Mouse (Mus musculus) midbrain, postnatal 0 days (tissue): ENCODE measurements around the gene Cops9. TPM values are rescaled to one million over a fixed set of nuclear protein-coding genes. Genes with fewer than 3 reads are reported as not detected.

Source experiments
- ATAC-seq: fragments of 200-750 bp; cut with Nextera tagmentation; 2 replicates; pipeline ENCODE4 v1.8.0; 2017; ENCODE audit warnings: moderate number of reproducible peaks, mild to moderate bottlenecking, moderate TSS enrichment, moderate library complexity; ENCODE audit not compliant: low FRiP score
- DNase-seq: peaks from one replicate; pipeline ENCODE4 v3.0.0-alpha.2; 2015; ENCODE audit warnings: low spot score
- H3K27ac ChIP-seq: fragments of 300-500 bp; sonication (generic); 2 replicates; pipeline ENCODE4 v1.5.1; 2014; ENCODE audit warnings: low read depth, mild to moderate bottlenecking, low read length, mixed read lengths
- H3K27me3 ChIP-seq: fragments of 300-500 bp; sonication (generic); 2 replicates; pipeline ENCODE4 v1.6.1; 2014; ENCODE audit warnings: low read length, control low read depth, mixed read lengths; ENCODE audit not compliant: insufficient read depth
- H3K36me3 ChIP-seq: fragments of 300-500 bp; sonication (generic); 2 replicates; pipeline ENCODE4 v1.6.1; 2014; ENCODE audit warnings: low read length, control low read depth, mixed read lengths; ENCODE audit not compliant: insufficient read depth
- H3K4me1 ChIP-seq: fragments of 300-500 bp; sonication (generic); 2 replicates; pipeline ENCODE4 v1.6.1; 2014; ENCODE audit warnings: mild to moderate bottlenecking, control low read depth, antibody characterized with exemption, low read length, mixed read lengths; ENCODE audit not compliant: insufficient read depth
- H3K4me2 ChIP-seq: fragments of 300-500 bp; sonication (generic); 2 replicates; pipeline ENCODE4 v1.6.1; 2014; ENCODE audit warnings: low read depth, mild to moderate bottlenecking, low read length, mixed read lengths; ENCODE audit not compliant: poor library complexity, severe bottlenecking
- H3K4me3 ChIP-seq: fragments of 300-500 bp; sonication (generic); 2 replicates; pipeline ENCODE4 v1.5.1; 2014; ENCODE audit warnings: low read depth, mild to moderate bottlenecking, low read length, moderate library complexity
- H3K9ac ChIP-seq: fragments of 300-500 bp; sonication (generic); replicated peaks from 2 replicates; pipeline ENCODE4 v1.6.1; 2014; ENCODE audit warnings: mild to moderate bottlenecking, low read length, moderate library complexity, mixed read lengths; ENCODE audit not compliant: poor library complexity, severe bottlenecking
- H3K9me3 ChIP-seq: fragments of 300-500 bp; sonication (generic); 2 replicates; pipeline ENCODE4 v1.6.1; 2016; ENCODE audit warnings: low read length, control low read depth
- CTCF ChIP-seq: IDR thresholded peaks from 2 replicates; pipeline ENCODE4 v1.5.1; 2016; ENCODE audit warnings: antibody characterized with exemption, mild to moderate bottlenecking
- WGBS: fragments of 180-500 bp; shearing (Covaris S2); extraction: QIAGEN DNeasy Blood & Tissue Kit; methylation state at CpG from one replicate; pipeline ENCODE4 v1.1.7; 2014; 5-methylcytosine and 5-hydroxymethylcytosine counted together
- polyA plus RNA-seq: library from polyadenylated mRNA; unstranded; fragments of >200 nt; fragmentation: Nextera tagmentation; extraction: Ambion mirVana; gene quantifications from 2 replicates; pipeline ENCODE4 v1.2.1, GENCODE M21; 2015
- total RNA-seq: library from RNA; depleted of rRNA; stranded (reverse); fragments of >200 nt; gene quantifications from 2 replicates; pipeline ENCODE4 v1.2.3, GENCODE M21; 2014; rRNA removed

The Cops9 gene
- total RNA-seq (182 and 297 TPM in 2 replicates), polyA plus RNA-seq (598 and 604 TPM in 2 replicates)

- peak within 1 kb of the TSS; percentile 77 for H3K4me2 ChIP-seq
- peaks cover 22% of the 10 kb centered on the region for H3K36me3 ChIP-seq
- 0 out of 2 replicates have a peak, but pooled peaks have one; percentile 1 for TF ChIP-seq CTCF
- H3K9ac ChIP-seq = peak within 1 kb of the TSS; percentile 91
- DNase-seq = peak; percentile 95
- H3K4me3 ChIP-seq = peak within 1 kb of the TSS; percentile 81
- peak; percentile 94 for ATAC-seq
- H3K4me1 ChIP-seq = peaks cover 11% of the 10 kb centered on the region
- H3K27ac ChIP-seq = peak within 1 kb of the TSS; percentile 89
- no peaks in the 10 kb centered on the region for H3K27me3 ChIP-seq
- WGBS = 2% methylated on average over 50 of the region's 50 CpGs
- H3K9me3 ChIP-seq = no peaks in the 10 kb centered on the region
Observed at GRCm38 (mm10) chr1:92641514-92642272, at the start of gene Cops9. TSS of gene Cops9 (minus strand) at chr1:92641985.

- WGBS = 82% methylated on average over 3 of the region's 3 CpGs
Observed at GRCm38 (mm10) chr1:92691166-92691844, 49.5 kb upstream of the Cops9 start.

GRCm38 (mm10) chr1:92686994-92687393 lies 45.2 kb upstream of the Cops9 start:
- H3K9ac ChIP-seq = no peak overlapping the region
- H3K4me3 ChIP-seq = no peak overlapping the region
- H3K4me2 ChIP-seq = no peak overlapping the region
- no peaks in the 10 kb centered on the region for H3K27me3 ChIP-seq
- no peaks in the 10 kb centered on the region for H3K4me1 ChIP-seq
- H3K36me3 ChIP-seq = no peaks in the 10 kb centered on the region
- TF ChIP-seq CTCF = no peak
- 53% methylated on average over 8 of the region's 8 CpGs for WGBS
- no peak overlapping the region for H3K27ac ChIP-seq
- no peak for ATAC-seq
- no peak for DNase-seq
- no peaks in the 10 kb centered on the region for H3K9me3 ChIP-seq

More at GRCm38 (mm10) chr1:92691166-92691844, 49.5 kb upstream of the Cops9 start:
- Histone ChIP-seq H3K9ac (no peak overlapping the region), H3K4me1 (no peaks in the 10 kb centered on the region), H3K9me3 (no peaks in the 10 kb centered on the region), H3K27me3 (no peaks in the 10 kb centered on the region), H3K27ac (no peak overlapping the region), H3K4me3 (no peak overlapping the region), H3K4me2 (no peak overlapping the region), H3K36me3 (no peaks in the 10 kb centered on the region)
- no peak for TF ChIP-seq CTCF
- DNase-seq (no peak), ATAC-seq (no peak)

- H3K9me3 ChIP-seq = no peaks in the 10 kb centered on the region
- no peak overlapping the region for H3K9ac ChIP-seq
- TF ChIP-seq CTCF = no peak
- no peaks in the 10 kb centered on the region for H3K36me3 ChIP-seq
- 92% methylated on average over 8 of the region's 8 CpGs for WGBS
- H3K4me1 ChIP-seq = peaks cover 6% of the 10 kb centered on the region; the same call in 1 of the 2 replicates
- no peak for DNase-seq
- H3K4me2 ChIP-seq = no peak overlapping the region
- no peak for ATAC-seq
- no peaks in the 10 kb centered on the region for H3K27me3 ChIP-seq
- no peak overlapping the region for H3K4me3 ChIP-seq
- no peak overlapping the region for H3K27ac ChIP-seq
Observed at GRCm38 (mm10) chr1:92683151-92683550, 41.4 kb upstream of the Cops9 start.

- Histone ChIP-seq H3K9ac (no peak overlapping the region), H3K4me2 (no peak overlapping the region), H3K27ac (no peak overlapping the region), H3K27me3 (no peaks in the 10 kb centered on the region), H3K4me1 (peaks cover 6% of the 10 kb centered on the region; the same call in 1 of the 2 replicates), H3K4me3 (no peak overlapping the region), H3K9me3 (no peaks in the 10 kb centered on the region), H3K36me3 (no peaks in the 10 kb centered on the region)
- DNase-seq (peak; percentile 75), ATAC-seq (peak; percentile 41)
- TF ChIP-seq CTCF = no peak
- WGBS = 19% methylated on average over 16 of the region's 16 CpGs
Observed at GRCm38 (mm10) chr1:92680668-92681603, 39.2 kb upstream of the Cops9 start.
